Mouse (Mus musculus) myocyte (in vitro differentiated cells): ENCODE measurements around the gene Hnrnpr.

ENCODE experiments used
- CEBPB ChIP-seq: IDR thresholded peaks from 2 replicates; pipeline ENCODE4 v1.6.1; 2011; ENCODE audit warnings: mild to moderate bottlenecking, moderate library complexity; ENCODE audit not compliant: poor library complexity, insufficient read depth, severe bottlenecking
- E2F4 ChIP-seq: IDR thresholded peaks from one replicate; pipeline ENCODE4 v1.6.1; 2011; ENCODE audit warnings: mild to moderate bottlenecking, control low read depth, moderate library complexity; ENCODE audit not compliant: insufficient read depth
- MAX ChIP-seq: IDR thresholded peaks from one replicate; pipeline ENCODE4 v1.6.1; 2011; ENCODE audit warnings: low read depth, mild to moderate bottlenecking, control low read depth
- MYOD1 ChIP-seq, 3 experiments: IDR thresholded peaks; one replicate each; pipeline ENCODE4 v1.6.1; 2011; ENCODE audit warnings: control low read depth in 2 of 3, low read depth in 2 of 3, mild to moderate bottlenecking in 2 of 3, moderate library complexity in 1 of 3; ENCODE audit not compliant: insufficient read length in 2 of 3, control insufficient read depth in 1 of 3
- MYOG ChIP-seq, 3 experiments: IDR thresholded peaks; one replicate each; pipeline ENCODE4 v1.6.1; 2011; ENCODE audit warnings: control low read depth in 2 of 3, low read depth in 2 of 3, mild to moderate bottlenecking in 2 of 3; ENCODE audit not compliant: insufficient read length in 2 of 3, control insufficient read depth in 1 of 3, insufficient read depth in 1 of 3
- POLR2A ChIP-seq: IDR thresholded peaks from one replicate; pipeline ENCODE4 v1.6.1; 2011; ENCODE audit warnings: low read depth, mild to moderate bottlenecking, control low read depth, moderate library complexity; ENCODE audit not compliant: insufficient read length
- POLR2AphosphoS2 ChIP-seq: IDR thresholded peaks from one replicate; pipeline ENCODE4 v1.6.1; 2011; ENCODE audit warnings: low read depth, control low read depth; ENCODE audit not compliant: insufficient read length
- SRF ChIP-seq: IDR thresholded peaks from one replicate; pipeline ENCODE4 v1.6.1; 2011; ENCODE audit warnings: low read depth; ENCODE audit not compliant: control insufficient read depth, insufficient read length
- TCF12 ChIP-seq: IDR thresholded peaks from one replicate; pipeline ENCODE4 v1.6.1; 2011; ENCODE audit warnings: mild to moderate bottlenecking, control low read depth; ENCODE audit not compliant: poor library complexity, insufficient read depth, severe bottlenecking
- TCF3 ChIP-seq: IDR thresholded peaks from one replicate; pipeline ENCODE4 v1.6.1; 2011; ENCODE audit warnings: low read depth, control low read depth; ENCODE audit not compliant: insufficient read length
- USF1 ChIP-seq: IDR thresholded peaks from one replicate; pipeline ENCODE4 v1.6.1; 2011; ENCODE audit warnings: low read depth, mild to moderate bottlenecking, control low read depth, moderate library complexity

DNA sequence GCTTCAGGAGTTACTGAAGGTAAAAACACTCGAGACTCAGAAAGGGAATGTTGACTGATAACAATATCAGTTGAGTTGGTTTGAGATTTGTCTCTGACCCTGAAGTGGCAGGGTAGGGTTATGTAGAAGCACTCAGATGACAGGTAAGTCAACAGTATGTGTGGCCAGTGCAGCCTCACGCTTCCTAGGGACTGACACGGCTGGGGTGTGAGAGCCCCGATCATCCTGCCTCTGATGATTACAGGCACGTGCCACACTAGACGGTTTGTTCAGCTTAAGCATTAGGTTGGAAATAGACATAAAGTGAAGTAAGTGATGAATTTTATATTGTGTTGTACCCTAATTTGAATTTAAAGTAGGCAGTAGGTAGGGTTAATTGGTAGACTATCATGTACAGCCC is 38.9 kb downstream of the Hnrnpr start:
- TF ChIP-seq TCF12 (no peak), POLR2A (no peak), MAX (no peak), TCF3 (no peak), MYOD1 (IDR thresholded peaks at IDR 0.05; ENCODE audit: control insufficient read depth in 1 of 3, insufficient read length in 2 of 3, low read depth in 2 of 3) (no peak), CEBPB (no peak), SRF (no peak), E2F4 (no peak), POLR2AphosphoS2 (no peak), USF1 (no peak), MYOG (IDR thresholded peaks at IDR 0.05; ENCODE audit: control insufficient read depth in 1 of 3, insufficient read depth in 1 of 3, insufficient read length in 2 of 3, low read depth in 2 of 3) (no peak)
